In the genomic region with DNA sequence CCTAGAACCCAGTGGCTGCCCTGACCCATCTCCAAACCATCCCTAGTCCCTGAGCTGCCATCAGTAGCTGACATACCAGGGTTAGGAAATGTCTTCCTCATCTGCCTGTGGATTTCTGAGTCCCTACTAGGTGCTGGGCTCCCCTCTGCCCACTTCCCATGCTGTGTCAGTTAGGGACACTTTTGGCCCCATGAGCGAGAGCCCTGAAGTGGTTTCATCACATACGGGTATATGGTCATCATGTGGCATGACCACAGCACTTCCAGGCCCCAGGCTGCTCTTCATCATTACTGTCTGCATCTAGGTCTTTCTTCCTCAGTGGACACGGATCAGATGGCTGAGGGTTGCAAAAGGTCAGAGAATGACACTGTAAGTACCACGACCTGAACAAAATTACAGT, we compare ENCODE assay signal across 8 mouse cellular contexts. TPM values are rescaled to one million over a fixed set of nuclear protein-coding genes. Genes with fewer than 3 reads are reported as not detected.
DNase-seq lines count a peak whose midpoint lies in the region; ATAC-seq and TF ChIP-seq lines count a peak whose summit lies in the region.

TSS of gene Ap5s1 (plus strand) at position 301 of the 400 bp plus-strand sequence.

- no peak within 1 kb of the TSS for H3K9ac ChIP-seq in forebrain, postnatal 0 days
- no peak within 1 kb of the TSS for H3K9ac ChIP-seq in hindbrain, embryonic 16.5 days (ENCODE audit: low read depth, low read length)
- 0 out of 2 replicates have a peak within 1 kb of the TSS, but pooled peaks have one; percentile 1 for H3K9ac ChIP-seq in liver, postnatal 0 days (replicated peaks)

- H3K4me1 ChIP-seq in forebrain, postnatal 0 days (ENCODE audit: insufficient read depth), result 0 out of 2 replicates have a peak, but pooled peaks cover 9% of the 10 kb centered on the region
- peaks cover 13% of the 10 kb centered on the region for H3K4me1 ChIP-seq in hindbrain, embryonic 16.5 days (ENCODE audit: control insufficient read depth, insufficient read depth, low read depth, low read length)
- H3K4me1 ChIP-seq in liver, postnatal 0 days (ENCODE audit: insufficient read depth), result peaks cover 62% of the 10 kb centered on the region

- WGBS in forebrain, postnatal 0 days, result 82% methylated on average over 4 of the region's 4 CpGs
- WGBS in hindbrain, embryonic 16.5 days, result 83% methylated on average over 4 of the region's 4 CpGs
- 74% methylated on average over 4 of the region's 4 CpGs for WGBS in liver, postnatal 0 days (ENCODE audit: insufficient replicate concordance)

- TF ChIP-seq CTCF in forebrain, postnatal 0 days (IDR thresholded peaks at IDR 0.05; ENCODE audit: low read depth), result no peak
- TF ChIP-seq CTCF in liver, postnatal 0 days (IDR thresholded peaks at IDR 0.05; ENCODE audit: low read depth), result no peak

- no peak within 1 kb of the TSS for H3K4me3 ChIP-seq in forebrain, postnatal 0 days (ENCODE audit: low read depth, low read length)
- H3K4me3 ChIP-seq in hindbrain, embryonic 16.5 days (ENCODE audit: low read length), result no peak within 1 kb of the TSS
- H3K4me3 ChIP-seq in liver, postnatal 0 days (ENCODE audit: low read depth, low read length), result no peak within 1 kb of the TSS

- no peaks in the 10 kb centered on the region for H3K9me3 ChIP-seq in forebrain, postnatal 0 days (ENCODE audit: low read length)
- no peaks in the 10 kb centered on the region for H3K9me3 ChIP-seq in hindbrain, embryonic 16.5 days (ENCODE audit: control insufficient read depth, low read length)
- H3K9me3 ChIP-seq in liver, postnatal 0 days (ENCODE audit: low read length), result no peaks in the 10 kb centered on the region

- no peak for TF ChIP-seq EP300 in liver, postnatal 0 days (IDR thresholded peaks at IDR 0.05; ENCODE audit: low read depth)

- no peak for ATAC-seq in activated CD4-positive, CD25-positive, alpha-beta regulatory T cell, adult 4 months
- no peak for ATAC-seq in forebrain, postnatal 0 days
- ATAC-seq in hindbrain, embryonic 16.5 days, result no peak
- ATAC-seq in liver, postnatal 0 days, result no peak

- H3K36me3 ChIP-seq in forebrain, postnatal 0 days (ENCODE audit: insufficient read depth), result no peaks in the 10 kb centered on the region
- H3K36me3 ChIP-seq in hindbrain, embryonic 16.5 days (ENCODE audit: control insufficient read depth, insufficient read depth, low read length), result no peaks in the 10 kb centered on the region
- peaks cover under 1% of the 10 kb centered on the region; the same call in 1 of the 2 replicates for H3K36me3 ChIP-seq in liver, postnatal 0 days (replicated peaks; ENCODE audit: insufficient read depth, low read length)

- no peak within 1 kb of the TSS for H3K27ac ChIP-seq in forebrain, postnatal 0 days (ENCODE audit: low read depth, low read length)
- H3K27ac ChIP-seq in hindbrain, embryonic 16.5 days (ENCODE audit: low read depth, low read length), result no peak within 1 kb of the TSS
- peak within 1 kb of the TSS; percentile 77 for H3K27ac ChIP-seq in liver, postnatal 0 days (ENCODE audit: low read depth)

- DNase-seq in adrenal gland, adult 18-20 months (ENCODE audit: low spot score in 2 of 2), result no peak
- DNase-seq in adrenal gland, adult (ENCODE audit: inconsistent age in 2 of 2, low spot score in 1 of 2), result no peak
- DNase-seq in forebrain, postnatal 0 days, result no peak
- peak; percentile 13 for DNase-seq in liver, postnatal 0 days
- no peak for DNase-seq in Muller cell, postnatal 12 days (ENCODE audit: inconsistent ontology term)
- DNase-seq in cerebellum, postnatal 10 days, result no peak

- no peaks in the 10 kb centered on the region for H3K27me3 ChIP-seq in forebrain, postnatal 0 days (ENCODE audit: insufficient read depth, low read length)
- no peaks in the 10 kb centered on the region for H3K27me3 ChIP-seq in hindbrain, embryonic 16.5 days (replicated peaks; ENCODE audit: control insufficient read depth, insufficient read depth, low read length)
- H3K27me3 ChIP-seq in liver, postnatal 0 days (ENCODE audit: insufficient read depth, low read length), result no peaks in the 10 kb centered on the region

- H3K4me2 ChIP-seq in forebrain, postnatal 0 days (ENCODE audit: low read depth), result no peak within 1 kb of the TSS
- H3K4me2 ChIP-seq in hindbrain, embryonic 16.5 days (ENCODE audit: low read length), result no peak within 1 kb of the TSS
- peak within 1 kb of the TSS; percentile 1; the same call in 1 of the 2 replicates for H3K4me2 ChIP-seq in liver, postnatal 0 days (ENCODE audit: low read depth, low read length)

RNA-seq across cellular contexts. Expression of gene Ap5s1, which starts in this region (rescaled TPM):
- total RNA-seq in adrenal gland, adult 18-20 months (2021), result 10 to 100 TPM; 14.9 to 16.3 TPM
- 10 to 100 TPM; 14.8 to 23.9 TPM for polyA plus RNA-seq in activated CD4-positive, CD25-positive, alpha-beta regulatory T cell, adult 4 months (2017; shearing (Covaris generic))
- total RNA-seq in forebrain, postnatal 0 days (2014; rRNA removed), result 37.4 and 40.7 TPM in 2 replicates
- 36.1 and 36.8 TPM in 2 replicates for polyA plus RNA-seq in forebrain, postnatal 0 days (2015; fragmentation: Nextera tagmentation; extraction: Ambion mirVana)
- polyA plus RNA-seq in hindbrain, embryonic 16.5 days (2015; fragmentation: Nextera tagmentation; extraction: Ambion mirVana), result 35.2 and 36.1 TPM in 2 replicates
- 19.5 TPM in 2 replicates for polyA plus RNA-seq in liver, postnatal 0 days (2015; fragmentation: Nextera tagmentation; extraction: Ambion mirVana)
